Mouse (Mus musculus) forebrain, postnatal 0 days (tissue): Measurements from ENCODE around the gene Tmtc2. TPM values are rescaled to one million over a fixed set of nuclear protein-coding genes. Genes with fewer than 3 reads are reported as not detected.

ENCODE experiments used
- ATAC-seq: fragments of 200-750 bp; cut with Nextera tagmentation; 2 replicates; pipeline ENCODE4 v1.8.0; 2017; ENCODE audit warnings: mild to moderate bottlenecking, moderate library complexity
- DNase-seq: peaks from one replicate; pipeline ENCODE4 v3.0.0-alpha.2; 2015
- H3K27ac ChIP-seq: fragments of 300-500 bp; sonication (generic); 2 replicates; pipeline ENCODE4 v1.5.1; 2014; ENCODE audit warnings: low read depth, mild to moderate bottlenecking, antibody characterized with exemption, low read length, moderate library complexity, mixed read lengths
- H3K27me3 ChIP-seq: fragments of 300-500 bp; sonication (generic); 2 replicates; pipeline ENCODE4 v1.6.1; 2014; ENCODE audit warnings: mild to moderate bottlenecking, low read length, mixed read lengths; ENCODE audit not compliant: insufficient read depth
- H3K36me3 ChIP-seq: fragments of 300-500 bp; sonication (generic); 2 replicates; pipeline ENCODE4 v1.6.1; 2014; ENCODE audit warnings: mild to moderate bottlenecking, moderate library complexity; ENCODE audit not compliant: insufficient read depth
- H3K4me1 ChIP-seq: fragments of 300-500 bp; sonication (generic); 2 replicates; pipeline ENCODE4 v1.6.1; 2014; ENCODE audit warnings: antibody characterized with exemption; ENCODE audit not compliant: insufficient read depth
- H3K4me2 ChIP-seq: fragments of 300-500 bp; sonication (generic); 2 replicates; pipeline ENCODE4 v1.6.1; 2014; ENCODE audit warnings: low read depth, mild to moderate bottlenecking, moderate library complexity
- H3K4me3 ChIP-seq: fragments of 300-500 bp; sonication (generic); 2 replicates; pipeline ENCODE4 v1.5.1; 2014; ENCODE audit warnings: low read depth, low read length, mixed read lengths
- H3K9ac ChIP-seq: fragments of 300-500 bp; sonication (generic); 2 replicates; pipeline ENCODE4 v1.6.1; 2014; ENCODE audit warnings: mild to moderate bottlenecking
- H3K9me3 ChIP-seq: fragments of 300-500 bp; sonication (generic); 2 replicates; pipeline ENCODE4 v1.6.1; 2016; ENCODE audit warnings: low read length
- CTCF ChIP-seq: sonication (generic); IDR thresholded peaks from 2 replicates; pipeline ENCODE4 v1.5.1; 2016; ENCODE audit warnings: antibody characterized with exemption, control low read depth, low read depth
- WGBS: fragments of 180-500 bp; shearing (Covaris S2); extraction: QIAGEN DNeasy Blood & Tissue Kit; methylation state at CpG from one replicate; pipeline ENCODE4 v1.1.7; 2014; 5-methylcytosine and 5-hydroxymethylcytosine counted together
- polyA plus RNA-seq: library from polyadenylated mRNA; unstranded; fragments of >200 nt; fragmentation: Nextera tagmentation; extraction: Ambion mirVana; gene quantifications from 2 replicates; pipeline ENCODE4 v1.2.1, GENCODE M21; 2015
- total RNA-seq: library from RNA; depleted of rRNA; stranded (reverse); fragments of >200 nt; gene quantifications from 2 replicates; pipeline ENCODE4 v1.2.3, GENCODE M21; 2014

Gene Tmtc2
- total and polyA plus RNA-seq, 2 experiments from 2014 or later: 4.6 to 11.1 TPM

DNA sequence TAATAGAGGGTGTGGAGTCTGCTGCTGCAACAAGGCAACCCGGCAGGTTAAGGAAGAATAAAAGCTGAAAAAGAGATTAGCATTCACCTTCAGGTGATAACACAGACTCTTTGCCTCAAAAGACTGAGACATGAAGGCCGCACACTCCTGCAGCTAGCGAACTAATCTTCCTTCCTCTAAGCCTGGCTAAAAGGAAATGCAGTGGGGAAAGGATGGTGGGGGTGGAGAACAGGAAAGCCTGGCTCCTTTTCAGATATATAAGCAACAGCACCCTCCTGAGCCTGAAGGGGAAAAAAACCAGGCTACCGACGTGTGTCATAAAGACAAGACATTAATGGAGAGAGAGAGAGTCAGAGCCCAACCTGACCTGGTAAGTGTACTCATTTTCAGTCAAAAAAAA is 174.9 kb downstream of the Tmtc2 start:
- ATAC-seq: no peak
- Histone ChIP-seq H3K27ac (no peak overlapping the region), H3K4me1 (peaks cover 7% of the 10 kb centered on the region), H3K9ac (no peak overlapping the region), H3K9me3 (no peaks in the 10 kb centered on the region; the same call in 1 of the 2 replicates), H3K4me2 (no peak overlapping the region), H3K27me3 (no peaks in the 10 kb centered on the region), H3K36me3 (no peaks in the 10 kb centered on the region), H3K4me3 (no peak overlapping the region)
- 53% methylated on average over 5 of the region's 5 CpGs for WGBS
- DNase-seq: peak; percentile 32
- no peak for TF ChIP-seq CTCF

DNA sequence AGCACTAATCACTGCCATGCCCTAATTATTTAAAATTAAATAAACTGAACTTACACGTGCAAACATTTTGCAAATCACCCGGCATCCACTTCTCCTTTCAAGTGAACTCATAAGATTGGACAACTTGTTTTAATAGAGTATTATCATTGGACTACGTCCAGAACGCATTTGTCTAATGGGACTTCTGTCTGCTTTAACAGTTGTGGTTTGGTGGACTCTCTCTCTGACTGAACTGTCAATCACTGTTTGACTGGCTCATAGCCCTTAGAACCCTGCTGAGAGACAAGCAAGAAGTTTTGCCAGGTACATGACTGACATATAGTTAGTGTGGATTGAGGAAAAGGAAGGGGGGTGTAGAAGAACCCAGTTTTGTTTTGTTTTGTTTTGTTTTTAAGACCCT is 190.2 kb downstream of the Tmtc2 start:
- no peak overlapping the region for H3K4me3 ChIP-seq
- no peaks in the 10 kb centered on the region for H3K9me3 ChIP-seq
- WGBS: 17% methylated on average over 4 of the region's 4 CpGs
- ATAC-seq: no peak
- no peak for TF ChIP-seq CTCF
- H3K27me3 ChIP-seq: no peaks in the 10 kb centered on the region
- no peaks in the 10 kb centered on the region for H3K4me1 ChIP-seq
- H3K9ac ChIP-seq: no peak overlapping the region
- no peak overlapping the region for H3K4me2 ChIP-seq
- no peak overlapping the region for H3K27ac ChIP-seq
- no peaks in the 10 kb centered on the region for H3K36me3 ChIP-seq
- DNase-seq: no peak

DNA sequence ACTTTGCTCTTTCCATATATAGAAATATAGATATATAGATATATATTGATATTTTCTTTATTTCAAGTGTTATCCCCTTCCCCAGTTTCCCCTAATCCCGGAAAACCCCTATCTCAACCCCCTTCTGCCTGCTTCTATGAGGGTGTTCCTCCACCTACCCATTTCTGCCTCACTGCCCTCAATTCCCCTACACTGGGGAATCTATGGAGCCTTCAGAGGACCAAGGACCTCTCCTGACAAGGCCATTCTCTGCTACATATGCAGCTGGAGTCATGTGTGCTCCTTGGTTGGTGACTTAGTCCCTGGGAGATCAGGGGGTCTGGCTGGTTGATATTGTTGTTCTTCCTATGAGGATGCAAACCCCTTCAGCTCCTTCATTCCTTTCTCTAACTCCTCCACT is 192.5 kb downstream of the Tmtc2 start:
- no peak for TF ChIP-seq CTCF
- H3K9ac ChIP-seq: no peak overlapping the region
- WGBS: 31% methylated on average over 1 of the region's 1 CpGs
- no peaks in the 10 kb centered on the region for H3K9me3 ChIP-seq
- H3K36me3 ChIP-seq: no peaks in the 10 kb centered on the region
- H3K27me3 ChIP-seq: no peaks in the 10 kb centered on the region
- no peak overlapping the region for H3K4me3 ChIP-seq
- no peaks in the 10 kb centered on the region for H3K4me1 ChIP-seq
- no peak for DNase-seq
- H3K4me2 ChIP-seq: no peak overlapping the region
- no peak overlapping the region for H3K27ac ChIP-seq
- no peak for ATAC-seq

DNA sequence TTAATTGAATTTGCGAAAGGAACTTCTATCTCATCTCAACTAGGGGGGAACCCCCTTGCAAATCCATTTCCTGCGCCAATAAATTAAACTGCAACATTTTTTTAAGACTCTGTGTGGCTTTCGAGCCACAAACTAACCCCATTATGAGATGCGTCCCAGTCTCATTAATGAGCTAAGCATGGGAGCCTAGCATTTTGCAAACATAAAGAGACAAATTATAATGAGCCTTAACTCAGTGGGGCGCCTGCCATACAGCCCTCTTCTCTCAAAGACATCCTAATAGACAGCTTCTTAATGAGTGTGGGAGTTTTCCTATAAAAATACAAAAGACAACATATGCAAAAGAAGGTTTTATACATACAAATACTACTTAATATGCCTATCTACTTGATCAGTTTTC is 193.0 kb downstream of the Tmtc2 start:
- H3K4me2 ChIP-seq: no peak overlapping the region
- H3K4me1 ChIP-seq: no peaks in the 10 kb centered on the region
- DNase-seq (no peak), ATAC-seq (no peak)
- no peaks in the 10 kb centered on the region for H3K9me3 ChIP-seq
- no peak overlapping the region for H3K4me3 ChIP-seq
- H3K36me3 ChIP-seq: no peaks in the 10 kb centered on the region
- no peaks in the 10 kb centered on the region for H3K27me3 ChIP-seq
- no peak for TF ChIP-seq CTCF
- WGBS: 16% methylated on average over 5 of the region's 5 CpGs
- H3K27ac ChIP-seq: no peak overlapping the region
- no peak overlapping the region for H3K9ac ChIP-seq

DNA sequence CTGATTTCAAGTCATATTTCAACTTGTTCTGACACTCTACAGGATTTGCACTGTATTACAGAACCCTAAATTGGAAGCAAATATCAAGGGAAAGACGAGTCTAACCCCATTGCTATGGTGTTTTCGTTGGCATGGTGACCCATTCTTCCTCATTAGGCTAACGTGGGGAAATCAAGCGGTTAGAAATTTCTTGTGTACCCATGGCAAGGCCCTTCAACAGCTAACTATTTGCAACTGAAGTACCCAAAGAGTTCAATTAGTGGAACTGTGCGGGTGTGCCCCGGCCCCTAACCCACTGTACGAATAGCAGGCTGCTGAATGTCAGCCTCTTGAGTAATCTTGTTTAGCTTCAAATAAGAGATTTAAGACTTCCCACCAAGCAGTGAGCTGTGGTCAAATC is 193.7 kb downstream of the Tmtc2 start:
- Histone ChIP-seq H3K27ac (no peak overlapping the region), H3K36me3 (no peaks in the 10 kb centered on the region), H3K4me1 (no peaks in the 10 kb centered on the region), H3K27me3 (no peaks in the 10 kb centered on the region), H3K9ac (no peak overlapping the region), H3K9me3 (no peaks in the 10 kb centered on the region), H3K4me3 (no peak overlapping the region), H3K4me2 (no peak overlapping the region)
- peak; percentile 29 for DNase-seq
- WGBS: 9% methylated on average over 7 of the region's 7 CpGs
- no peak for TF ChIP-seq CTCF
- ATAC-seq: peak; percentile 71

DNA sequence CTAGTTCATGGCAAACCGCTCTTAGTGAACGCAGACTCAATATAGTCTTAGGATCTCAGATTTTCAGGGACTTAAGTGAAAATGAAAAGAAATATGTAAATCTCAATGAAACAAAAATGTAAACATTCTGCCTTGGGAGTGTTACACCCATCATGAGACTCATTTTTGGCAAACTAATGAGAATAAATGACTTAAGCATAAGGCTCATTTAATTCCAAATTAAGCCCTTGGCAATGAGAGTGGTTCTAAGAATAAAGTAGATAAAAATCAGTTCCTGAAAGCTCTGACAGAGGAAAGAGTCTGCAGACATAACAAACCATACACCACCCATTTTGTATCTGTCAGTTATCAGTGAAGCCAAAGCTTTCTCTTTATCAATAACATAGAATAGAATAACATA is 196.5 kb downstream of the Tmtc2 start:
- Histone ChIP-seq H3K4me2 (no peak overlapping the region), H3K36me3 (no peaks in the 10 kb centered on the region), H3K9ac (no peak overlapping the region), H3K9me3 (no peaks in the 10 kb centered on the region), H3K4me1 (no peaks in the 10 kb centered on the region), H3K27me3 (no peaks in the 10 kb centered on the region), H3K27ac (no peak overlapping the region), H3K4me3 (no peak overlapping the region)
- WGBS: 68% methylated on average over 2 of the region's 2 CpGs
- DNase-seq (peak; percentile 52), ATAC-seq (no peak)
- no peak for TF ChIP-seq CTCF

DNA sequence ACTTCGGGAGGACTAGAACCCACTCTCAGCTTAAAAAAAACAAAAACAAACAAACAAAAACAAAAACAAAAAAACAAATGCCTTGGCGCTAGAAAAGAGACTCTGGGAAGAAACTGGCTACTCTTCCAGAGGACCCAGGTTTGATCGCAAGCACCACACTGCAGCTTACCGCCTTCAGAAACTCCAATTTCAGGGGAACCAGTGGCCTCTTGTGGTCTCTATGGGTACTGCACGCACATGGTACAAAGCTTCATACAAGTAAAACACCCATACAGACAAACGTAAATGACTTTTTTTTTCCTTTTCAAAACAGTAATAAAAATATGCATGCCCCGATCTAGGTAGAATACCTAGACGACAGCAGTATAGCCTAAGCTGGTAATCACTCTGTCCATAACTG is 201.0 kb downstream of the Tmtc2 start:
- no peaks in the 10 kb centered on the region for H3K27me3 ChIP-seq
- H3K36me3 ChIP-seq: no peaks in the 10 kb centered on the region
- H3K4me2 ChIP-seq: no peak overlapping the region
- H3K27ac ChIP-seq: no peak overlapping the region
- H3K9ac ChIP-seq: no peak overlapping the region
- WGBS: 97% methylated on average over 8 of the region's 8 CpGs
- no peaks in the 10 kb centered on the region for H3K9me3 ChIP-seq
- H3K4me1 ChIP-seq: no peaks in the 10 kb centered on the region
- no peak for DNase-seq
- ATAC-seq: no peak
- TF ChIP-seq CTCF: peak; percentile 49
- H3K4me3 ChIP-seq: no peak overlapping the region

DNA sequence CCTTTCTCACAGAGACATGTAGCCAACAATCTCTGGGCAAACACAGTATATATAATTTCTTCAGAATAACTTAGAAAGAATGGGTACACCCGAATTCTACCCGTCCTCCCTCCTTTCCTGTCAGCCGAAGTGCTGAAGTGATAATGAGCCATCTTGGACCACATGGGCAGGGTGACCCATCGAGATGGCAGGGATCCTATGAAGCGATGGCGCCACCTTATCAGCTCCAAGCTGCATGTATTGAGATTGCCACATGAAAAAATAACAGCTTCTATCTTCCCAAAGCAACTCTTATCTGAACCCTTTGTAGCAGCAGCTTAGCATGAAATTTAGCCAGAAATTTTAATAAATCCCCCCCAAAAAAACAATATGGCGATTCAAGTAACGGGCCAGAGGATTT is 206.0 kb downstream of the Tmtc2 start:
- H3K9ac ChIP-seq: no peak overlapping the region
- no peaks in the 10 kb centered on the region for H3K27me3 ChIP-seq
- H3K4me2 ChIP-seq: no peak overlapping the region
- 79% methylated on average over 8 of the region's 8 CpGs for WGBS
- 0 out of 2 replicates have a peak, but pooled peaks cover 2% of the 10 kb centered on the region for H3K4me1 ChIP-seq
- no peak overlapping the region for H3K27ac ChIP-seq
- no peak overlapping the region for H3K4me3 ChIP-seq
- no peaks in the 10 kb centered on the region for H3K36me3 ChIP-seq
- TF ChIP-seq CTCF: no peak
- H3K9me3 ChIP-seq: no peaks in the 10 kb centered on the region
- DNase-seq (no peak), ATAC-seq (peak; percentile 16; the same call in 1 of the 2 replicates)
